Mouse (Mus musculus) cerebellum, postnatal 10 days (tissue): Measurements from ENCODE around the gene Mad1l1.

Experiments used
- DNase-seq, 2 experiments: peaks; one replicate each; pipeline ENCODE4 v3.0.0; 2021; ENCODE audit warnings: mixed read lengths in 2 of 2

The Mad1l1 gene

GRCm38 (mm10) chr5:139981976-139982375, 339.4 kb downstream of the Mad1l1 start:
- DNase-seq = no peak

GRCm38 (mm10) chr5:139979371-139979770, 342.0 kb downstream of the Mad1l1 start:
- no peak for DNase-seq

GRCm38 (mm10) chr5:139978525-139979276, 342.7 kb downstream of the Mad1l1 start:
- DNase-seq = no peak

- DNase-seq = no peak
Measured at GRCm38 (mm10) chr5:139977476-139977875, 343.9 kb downstream of the Mad1l1 start.

- DNase-seq = no peak
Measured at GRCm38 (mm10) chr5:139976584-139976983, 344.8 kb downstream of the Mad1l1 start.

- DNase-seq = peak; percentile 46 to 63
Measured at GRCm38 (mm10) chr5:139970186-139970631, 351.1 kb downstream of the Mad1l1 start.

GRCm38 (mm10) chr5:139969151-139969948, 352.0 kb downstream of the Mad1l1 start:
- DNase-seq = no peak

- DNase-seq = peak; percentile 62 to 68
Measured at GRCm38 (mm10) chr5:139965596-139965995, 355.8 kb downstream of the Mad1l1 start.

GRCm38 (mm10) chr5:139964391-139964790, 357.0 kb downstream of the Mad1l1 start:
- DNase-seq = no peak

GRCm38 (mm10) chr5:139959741-139960140, 361.6 kb downstream of the Mad1l1 start:
- DNase-seq = no peak
